Mouse (Mus musculus) lung, postnatal 0 days (tissue): ENCODE measurements around the gene Zscan10.

ENCODE experiments used
- CTCF ChIP-seq: IDR thresholded peaks from 2 replicates; pipeline ENCODE4 v1.5.1; 2016; ENCODE audit warnings: antibody characterized with exemption, mild to moderate bottlenecking
- EP300 ChIP-seq: IDR thresholded peaks from 2 replicates; pipeline ENCODE4 v1.6.1; 2016; ENCODE audit warnings: antibody characterized with exemption, mild to moderate bottlenecking, control low read depth

DNA sequence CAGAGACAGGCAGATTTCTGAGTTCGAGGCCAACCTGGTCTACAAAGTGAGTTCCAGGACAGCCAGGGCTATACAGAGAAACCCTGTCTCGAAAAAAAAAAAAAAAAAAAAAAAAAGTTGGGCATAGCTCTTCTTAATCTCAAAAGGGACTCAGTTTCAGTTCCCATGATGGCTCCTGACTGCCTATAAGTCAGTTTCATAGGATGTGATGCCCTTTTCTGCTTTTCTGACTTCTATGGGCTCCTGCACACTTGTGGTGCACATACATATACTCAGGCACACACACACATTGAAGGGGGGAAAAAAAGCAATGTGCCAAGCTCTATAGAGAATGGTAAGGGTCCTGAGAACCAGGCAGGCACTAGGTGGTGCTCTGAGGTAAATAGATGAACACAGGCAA lies 52.7 kb downstream of the Zscan10 start:
- TF ChIP-seq CTCF (no peak), EP300 (no peak)
